Mouse (Mus musculus) left cerebral cortex, adult 11 months (tissue): Measurements from ENCODE around the gene Tcf7l2.
A peak's percentile ranks its signal among the peaks of the same experiment; 100 is the strongest.

Experiments used
- DNase-seq: peaks from one replicate; pipeline ENCODE4 v3.0.0; 2022; ENCODE audit warnings: low spot score

The Tcf7l2 gene

DNA sequence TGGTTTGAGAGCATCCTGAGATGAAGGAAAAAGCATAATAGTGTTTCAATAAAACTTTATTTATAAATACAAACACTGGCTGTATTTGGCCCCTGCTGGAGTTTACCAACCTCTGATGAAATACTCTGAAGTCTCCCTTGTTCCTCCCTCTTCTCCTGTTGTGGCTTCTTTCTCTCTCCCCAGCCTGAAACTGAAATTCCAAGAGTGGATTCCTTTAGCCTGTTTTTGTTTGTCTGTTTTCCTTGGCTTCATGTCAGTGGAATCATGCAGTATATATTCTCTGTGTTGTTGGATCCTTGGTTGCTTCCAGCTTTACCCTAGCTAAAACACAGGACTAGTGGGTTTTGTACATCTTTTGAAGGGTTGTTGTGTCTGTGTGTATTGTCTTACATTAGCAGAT lies 16.5 kb downstream of the Tcf7l2 start:
- no peak for DNase-seq

DNA sequence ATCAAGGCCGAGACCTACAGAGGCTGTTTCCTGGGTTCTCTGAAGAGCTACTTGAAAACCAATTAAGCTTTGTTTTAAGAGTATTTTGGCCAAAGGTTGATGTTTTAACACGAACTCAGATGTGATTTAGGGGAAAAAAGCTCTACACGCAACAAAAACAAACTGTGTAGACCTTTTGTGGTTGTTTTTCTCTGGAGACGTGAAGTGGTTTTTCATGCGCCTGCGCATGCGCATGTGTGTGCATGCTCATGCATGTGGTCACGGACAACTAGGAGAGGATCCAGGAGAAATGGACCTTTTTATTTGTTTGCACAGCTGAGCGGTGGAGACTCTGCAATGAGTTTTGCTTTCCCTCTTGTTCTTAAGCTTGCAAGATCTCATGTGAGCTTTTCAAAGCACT lies 17.4 kb downstream of the Tcf7l2 start:
- DNase-seq, result no peak

- no peak for DNase-seq
These were observed 19.5 kb downstream of the Tcf7l2 start for GRCm38 (mm10) chr19:55761086-55761485.

GRCm38 (mm10) chr19:55762187-55762586 lies 20.6 kb downstream of the Tcf7l2 start:
- DNase-seq, result no peak

DNA sequence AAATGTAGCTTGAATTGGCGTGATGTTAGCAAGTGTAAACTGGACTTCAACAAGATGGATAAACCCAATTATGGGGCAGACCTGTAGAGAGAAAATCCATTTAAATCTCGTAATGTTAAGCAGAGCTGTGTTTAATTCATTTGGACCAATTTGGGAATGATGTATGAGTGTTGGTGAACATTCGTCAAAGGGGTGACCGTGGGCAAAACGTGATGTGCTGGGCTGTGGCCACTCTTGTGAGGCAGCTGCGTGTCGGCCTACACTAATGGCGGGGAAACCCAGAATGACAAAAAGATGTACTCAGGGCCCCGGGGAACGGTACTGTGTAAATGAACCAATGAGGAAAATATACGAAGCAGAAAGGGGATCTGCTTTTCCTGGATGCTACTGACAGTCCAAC lies 24.2 kb downstream of the Tcf7l2 start:
- no peak for DNase-seq

DNA sequence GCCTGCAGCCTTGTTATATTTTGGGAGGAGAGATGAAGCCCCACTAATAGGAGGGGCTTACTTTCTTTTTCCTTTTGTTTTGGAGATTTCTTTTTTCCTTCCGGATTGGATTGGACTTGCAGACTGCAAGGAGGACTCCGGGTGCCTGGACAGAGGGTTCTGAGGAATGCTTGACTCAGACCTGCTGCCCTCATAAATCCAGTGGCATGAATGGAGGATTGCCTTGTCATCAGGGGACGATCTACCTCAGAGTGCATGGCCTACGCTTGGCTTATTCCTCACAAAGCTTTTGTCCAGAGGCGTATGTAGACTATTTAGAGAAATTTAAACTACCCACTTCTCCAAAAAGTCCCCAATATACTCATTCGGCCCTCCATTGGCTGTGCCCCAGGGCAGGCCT lies 25.5 kb downstream of the Tcf7l2 start:
- no peak for DNase-seq

DNA sequence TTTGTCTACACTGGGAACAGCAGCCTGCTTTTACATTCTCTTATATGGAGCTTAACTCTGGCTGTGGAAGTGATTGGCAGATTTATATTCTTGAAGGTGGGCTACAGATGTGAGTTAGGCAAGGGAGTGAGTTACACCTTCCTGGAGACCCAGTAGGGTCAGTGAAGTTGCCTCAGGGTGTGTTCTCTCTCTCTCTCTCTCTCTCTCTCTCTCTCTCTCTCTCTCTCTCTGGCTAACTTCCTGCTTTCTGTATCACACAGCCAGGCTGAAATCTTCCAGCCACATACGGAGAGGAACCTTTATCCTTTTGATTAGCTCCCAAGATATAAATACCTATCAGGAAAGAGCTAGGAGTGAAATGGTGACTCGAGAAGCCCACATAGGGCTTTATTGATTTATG lies 26.0 kb downstream of the Tcf7l2 start:
- no peak for DNase-seq

DNA sequence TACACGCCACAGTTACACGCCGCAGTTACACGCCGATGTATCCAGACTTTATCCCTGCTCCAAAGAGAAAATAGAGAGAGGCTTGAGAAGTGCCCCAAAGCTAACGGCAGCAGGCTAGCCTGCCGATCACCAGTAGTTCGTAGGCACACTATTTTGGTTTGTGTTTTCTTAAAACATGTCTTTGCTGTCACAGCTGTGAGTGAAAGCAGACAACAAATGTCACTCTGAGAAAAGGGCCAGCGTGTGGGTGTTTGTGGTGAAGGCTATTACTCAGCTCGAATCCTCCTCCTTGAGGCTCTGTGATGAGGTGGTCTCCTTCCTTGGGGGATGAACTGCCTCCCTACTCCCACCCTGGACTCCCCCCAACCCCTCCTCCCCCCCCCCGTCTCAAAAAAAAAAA lies 26.6 kb downstream of the Tcf7l2 start:
- no peak for DNase-seq

- DNase-seq, result no peak
These were observed 27.3 kb downstream of the Tcf7l2 start for GRCm38 (mm10) chr19:55768889-55769288.

- no peak for DNase-seq
These were observed 32.7 kb downstream of the Tcf7l2 start for GRCm38 (mm10) chr19:55774334-55774733.

- DNase-seq, result no peak
These were observed 33.2 kb downstream of the Tcf7l2 start for GRCm38 (mm10) chr19:55774824-55775223.

- DNase-seq, result no peak
These were observed 38.3 kb downstream of the Tcf7l2 start for GRCm38 (mm10) chr19:55779871-55780270.

DNA sequence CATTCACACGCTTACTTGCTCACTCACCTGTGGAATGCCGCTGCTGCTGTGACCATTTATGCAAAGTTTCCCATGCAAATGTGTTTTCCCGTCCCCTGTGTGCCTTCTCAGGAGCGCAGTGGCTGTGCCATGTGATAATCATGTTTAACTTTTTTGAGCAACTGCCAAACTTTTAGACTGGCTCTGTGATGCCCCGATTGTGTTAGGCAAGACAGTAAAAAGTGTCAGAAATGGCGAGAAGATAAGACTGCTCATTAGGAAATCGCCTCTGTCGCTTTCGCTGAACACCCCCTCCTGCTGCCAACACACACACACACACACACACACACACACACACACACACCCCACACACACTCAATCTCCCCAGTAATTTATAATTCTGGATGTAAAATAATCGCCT lies 39.5 kb downstream of the Tcf7l2 start:
- DNase-seq, result no peak

DNA sequence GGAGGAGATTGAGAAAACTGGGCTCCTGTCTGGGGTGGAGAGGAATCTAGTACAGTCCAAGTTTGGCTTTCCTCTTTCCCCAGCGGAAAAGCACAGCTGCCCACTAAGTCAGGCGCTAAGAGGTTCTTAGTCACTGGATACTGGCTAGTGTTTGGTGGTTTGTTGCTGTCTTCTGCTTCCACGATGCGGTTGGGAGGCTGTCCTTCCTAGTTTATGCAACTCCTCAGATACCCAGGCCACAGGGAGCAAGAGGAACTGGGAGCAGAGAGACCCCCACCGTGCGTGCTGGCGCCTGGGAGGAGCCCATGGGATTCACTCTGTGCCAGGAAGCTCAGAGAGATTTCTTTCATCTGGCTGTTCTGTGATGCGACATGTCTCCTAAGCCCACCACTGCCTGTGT lies 40.1 kb downstream of the Tcf7l2 start:
- no peak for DNase-seq

GRCm38 (mm10) chr19:55784796-55785418 lies 43.3 kb downstream of the Tcf7l2 start:
- DNase-seq, result no peak

- DNase-seq, result no peak
These were observed 45.8 kb downstream of the Tcf7l2 start for GRCm38 (mm10) chr19:55787420-55787819.

DNA sequence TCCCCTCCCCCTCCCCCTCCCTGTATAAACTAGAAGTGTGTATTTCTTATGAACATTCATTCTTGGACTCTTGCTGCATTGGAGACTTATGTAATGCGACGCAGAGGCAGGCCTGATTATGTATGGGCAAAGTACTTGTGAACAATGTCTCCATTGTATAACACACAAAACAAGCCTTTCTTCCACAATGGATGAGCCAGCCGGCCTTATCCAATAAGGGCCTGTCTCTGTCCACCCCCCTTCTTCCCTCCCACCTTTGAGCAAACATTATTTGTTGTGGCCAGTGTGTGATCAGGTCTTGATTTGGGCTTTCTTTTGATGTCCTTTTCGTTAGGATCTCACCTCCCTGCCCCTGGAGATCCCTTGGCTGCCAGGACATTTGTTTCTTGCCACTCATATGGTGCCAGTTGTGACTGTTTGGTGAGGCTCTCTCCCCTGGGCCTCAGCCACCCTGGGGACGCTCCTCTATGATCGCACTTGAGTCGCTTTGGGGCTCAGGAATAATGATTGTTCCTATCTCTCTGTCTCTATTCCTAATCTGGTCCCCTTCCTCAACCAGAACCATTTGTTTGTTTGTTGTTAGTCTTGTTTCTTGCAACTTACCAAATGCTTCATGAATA lies 46.8 kb downstream of the Tcf7l2 start:
- peak; percentile 33 for DNase-seq

DNA sequence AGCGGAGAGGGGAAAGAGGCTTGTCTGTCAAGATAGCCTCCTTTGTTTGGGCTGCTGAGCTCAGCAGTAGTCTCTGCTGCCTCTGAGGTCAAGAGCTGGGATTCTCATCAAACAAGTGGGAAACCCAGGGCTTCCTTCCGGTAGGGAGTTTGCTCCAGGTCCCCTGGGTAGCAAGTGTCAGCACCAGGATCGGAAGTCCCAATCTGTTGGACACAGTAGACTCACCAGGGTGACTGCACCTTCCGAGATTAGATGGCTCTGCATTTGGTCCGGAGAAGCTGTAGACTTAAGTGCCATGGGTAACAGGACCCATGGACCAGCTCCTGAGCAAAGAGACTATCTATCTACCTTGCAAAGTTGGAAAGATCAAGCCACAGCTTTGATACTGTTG lies 47.3 kb downstream of the Tcf7l2 start:
- DNase-seq, result no peak

- no peak for DNase-seq
These were observed 48.2 kb downstream of the Tcf7l2 start for GRCm38 (mm10) chr19:55789838-55790237.

- no peak for DNase-seq
These were observed 49.7 kb downstream of the Tcf7l2 start for GRCm38 (mm10) chr19:55791293-55791692.

DNA sequence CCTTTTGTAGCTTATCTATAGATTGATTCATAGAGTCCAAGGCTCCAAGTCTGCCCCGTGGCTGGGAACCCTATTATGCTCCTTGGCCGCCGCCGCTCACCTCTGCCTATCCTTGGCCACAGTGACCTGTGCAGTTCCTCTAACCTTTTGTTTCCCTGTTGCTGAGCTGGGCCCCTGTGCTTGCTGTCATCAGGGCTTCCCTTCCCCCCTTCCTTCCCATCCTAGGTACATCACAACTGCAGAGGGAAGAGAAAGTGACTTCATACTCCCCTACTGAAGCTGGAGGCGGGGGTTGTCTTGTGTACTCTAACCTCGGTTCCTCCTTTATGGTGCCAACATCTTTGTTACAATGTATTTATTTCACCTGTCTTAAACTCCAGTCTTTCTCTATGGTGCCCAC lies 50.3 kb downstream of the Tcf7l2 start:
- DNase-seq, result no peak

GRCm38 (mm10) chr19:55792571-55792970 lies 51.0 kb downstream of the Tcf7l2 start:
- DNase-seq, result no peak

DNA sequence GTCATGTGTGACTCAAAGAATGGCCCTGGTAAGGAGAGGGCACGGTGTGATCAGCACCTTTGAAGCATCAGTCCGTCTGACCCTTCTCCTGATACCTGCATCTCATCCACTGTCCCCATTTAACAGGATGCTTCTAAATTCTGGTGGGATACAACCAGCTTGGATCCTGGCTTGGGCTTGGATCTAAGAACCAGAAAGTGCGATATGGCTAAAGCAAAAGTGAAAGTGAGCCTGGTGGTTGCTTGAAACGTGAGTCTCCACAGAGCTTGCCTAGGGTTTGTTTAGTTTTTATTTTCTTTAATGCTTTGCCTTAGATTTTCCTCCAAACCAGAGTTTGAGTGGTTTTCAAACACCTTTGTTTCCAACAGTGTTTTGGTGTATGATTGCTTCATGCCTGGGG lies 51.4 kb downstream of the Tcf7l2 start:
- no peak for DNase-seq
